Mouse (Mus musculus) lung, embryonic 15.5 days (tissue): ENCODE data around the gene Strn3. TPM values are rescaled to one million over a fixed set of nuclear protein-coding genes. Genes with fewer than 3 reads are reported as not detected.
"Not testable (repeated sequence)": the region's sequence is repeated elsewhere in the genome, so short reads cannot be mapped to it uniquely, and the experiment has no call there.

Experiments
- ATAC-seq: fragments of 200-750 bp; cut with Nextera tagmentation; 2 replicates; pipeline ENCODE4 v1.8.0; 2017; ENCODE audit warnings: moderate number of reproducible peaks, borderline replicate concordance; ENCODE audit not compliant: low FRiP score, low TSS enrichment; ENCODE audit errors: extremely low read depth
- H3K27ac ChIP-seq: fragments of 300-500 bp; sonication (generic); 2 replicates; pipeline ENCODE4 v1.5.1; 2015; ENCODE audit warnings: moderate library complexity, mild to moderate bottlenecking, inconsistent platforms
- H3K27me3 ChIP-seq: fragments of 300-500 bp; sonication (generic); 2 replicates; pipeline ENCODE4 v1.6.1; 2015; ENCODE audit warnings: inconsistent platforms
- H3K36me3 ChIP-seq: fragments of 300-500 bp; sonication (generic); 2 replicates; pipeline ENCODE4 v1.6.1; 2015; ENCODE audit warnings: inconsistent platforms
- H3K4me1 ChIP-seq: fragments of 300-500 bp; sonication (generic); 2 replicates; pipeline ENCODE4 v1.6.1; 2015; ENCODE audit warnings: inconsistent platforms
- H3K4me2 ChIP-seq: fragments of 300-500 bp; sonication (generic); 2 replicates; pipeline ENCODE4 v1.6.1; 2015; ENCODE audit warnings: inconsistent platforms, mild to moderate bottlenecking, moderate library complexity
- H3K4me3 ChIP-seq: fragments of 300-500 bp; sonication (generic); 2 replicates; pipeline ENCODE4 v1.5.1; 2015; ENCODE audit warnings: mild to moderate bottlenecking, inconsistent platforms
- H3K9ac ChIP-seq: fragments of 300-500 bp; sonication (generic); 2 replicates; pipeline ENCODE4 v1.6.1; 2015; ENCODE audit warnings: inconsistent platforms
- H3K9me3 ChIP-seq: fragments of 300-500 bp; sonication (generic); 2 replicates; pipeline ENCODE4 v1.6.1; 2016; ENCODE audit warnings: inconsistent platforms
- WGBS: fragments of 180-500 bp; shearing (Covaris S2); methylation state at CpG from one replicate; pipeline ENCODE4 v1.1.7; 2015; 5-methylcytosine and 5-hydroxymethylcytosine counted together
- polyA plus RNA-seq: library from polyadenylated mRNA; unstranded; fragments of >200 nt; fragmentation: Nextera tagmentation; extraction: Ambion mirVana; gene quantifications from 2 replicates; pipeline ENCODE4 v1.2.1, GENCODE M21; 2015

The Strn3 gene
- polyA plus RNA-seq, 1 experiment from 2014 or later: 43.5 TPM

GRCm38 (mm10) chr12:51593229-51594029 lies 98.3 kb downstream of the Strn3 start, which contains the start of gene Coch:
TSS of gene Coch (plus strand) at chr12:51593341.
- peaks cover 19% of the 10 kb centered on the region for H3K4me1 ChIP-seq
- H3K36me3 ChIP-seq: no peaks in the 10 kb centered on the region
- peak within 1 kb of the TSS; percentile 49 for H3K4me3 ChIP-seq
- peak; percentile 57 for ATAC-seq
- H3K9me3 ChIP-seq: no peaks in the 10 kb centered on the region
- peak within 1 kb of the TSS; percentile 99 for H3K4me2 ChIP-seq
- peak within 1 kb of the TSS; percentile 27 for H3K9ac ChIP-seq
- WGBS: under 1% methylated on average over 67 of the region's 79 CpGs
- H3K27me3 ChIP-seq: peaks cover 53% of the 10 kb centered on the region
- no peak within 1 kb of the TSS for H3K27ac ChIP-seq

- Histone ChIP-seq H3K4me1 (peaks cover 19% of the 10 kb centered on the region), H3K4me2 (peak overlapping the region; percentile 99), H3K36me3 (no peaks in the 10 kb centered on the region), H3K27ac (no peak overlapping the region), H3K4me3 (peak overlapping the region; percentile 49), H3K27me3 (peaks cover 53% of the 10 kb centered on the region), H3K9me3 (no peaks in the 10 kb centered on the region), H3K9ac (no peak overlapping the region)
- WGBS: 1% methylated on average over 17 of the region's 21 CpGs
- ATAC-seq: peak; percentile 52; the same call in 1 of the 2 replicates
Measured at GRCm38 (mm10) chr12:51592888-51593228, 98.8 kb downstream of the Strn3 start.

- WGBS: 56% methylated on average over 8 of the region's 8 CpGs
- ATAC-seq: no peak
- Histone ChIP-seq H3K4me1 (peaks cover 19% of the 10 kb centered on the region), H3K27me3 (peaks cover 53% of the 10 kb centered on the region), H3K4me2 (no peak overlapping the region), H3K9me3 (no peaks in the 10 kb centered on the region), H3K27ac (no peak overlapping the region), H3K36me3 (no peaks in the 10 kb centered on the region), H3K9ac (no peak overlapping the region), H3K4me3 (no peak overlapping the region)
Measured at GRCm38 (mm10) chr12:51591921-51592320, 99.8 kb downstream of the Strn3 start.

GRCm38 (mm10) chr12:51589263-51589662 lies 102.4 kb downstream of the Strn3 start:
- WGBS: 87% methylated on average over 5 of the region's 5 CpGs
- Histone ChIP-seq H3K4me2 (no peak overlapping the region), H3K9me3 (no peaks in the 10 kb centered on the region), H3K9ac (no peak overlapping the region), H3K27ac (no peak overlapping the region), H3K4me3 (no peak overlapping the region), H3K27me3 (peaks cover 34% of the 10 kb centered on the region), H3K4me1 (peaks cover 16% of the 10 kb centered on the region), H3K36me3 (no peaks in the 10 kb centered on the region)
- ATAC-seq: no peak

- WGBS: 82% methylated on average over 2 of the region's 2 CpGs
- not testable (repeated sequence) for H3K4me3 ChIP-seq, H3K27me3 ChIP-seq, H3K9me3 ChIP-seq, H3K27ac ChIP-seq, ATAC-seq, H3K36me3 ChIP-seq, H3K9ac ChIP-seq, H3K4me2 ChIP-seq, H3K4me1 ChIP-seq
Measured at GRCm38 (mm10) chr12:51577816-51578215, 113.9 kb downstream of the Strn3 start.

- 62% methylated on average over 4 of the region's 4 CpGs for WGBS
- H3K4me3 ChIP-seq: no peak overlapping the region
- H3K27me3 ChIP-seq: no peaks in the 10 kb centered on the region
- no peaks in the 10 kb centered on the region for H3K9me3 ChIP-seq
- no peak overlapping the region for H3K4me2 ChIP-seq
- no peak overlapping the region for H3K9ac ChIP-seq
- no peak overlapping the region for H3K27ac ChIP-seq
- ATAC-seq: no peak
- H3K4me1 ChIP-seq: no peaks in the 10 kb centered on the region
- no peaks in the 10 kb centered on the region for H3K36me3 ChIP-seq
Measured at GRCm38 (mm10) chr12:51572651-51573050, 119.0 kb downstream of the Strn3 start.

- no peaks in the 10 kb centered on the region for H3K4me1 ChIP-seq
- no peak overlapping the region for H3K9ac ChIP-seq
- WGBS: 61% methylated on average over 7 of the region's 7 CpGs
- H3K36me3 ChIP-seq: no peaks in the 10 kb centered on the region
- ATAC-seq: no peak
- H3K4me3 ChIP-seq: no peak overlapping the region
- H3K9me3 ChIP-seq: no peaks in the 10 kb centered on the region
- no peaks in the 10 kb centered on the region for H3K27me3 ChIP-seq
- no peak overlapping the region for H3K4me2 ChIP-seq
- H3K27ac ChIP-seq: no peak overlapping the region
Measured at GRCm38 (mm10) chr12:51569944-51570343, 121.8 kb downstream of the Strn3 start.

- no peaks in the 10 kb centered on the region for H3K9me3 ChIP-seq
- H3K4me1 ChIP-seq: no peaks in the 10 kb centered on the region
- H3K4me3 ChIP-seq: no peak overlapping the region
- 62% methylated on average over 8 of the region's 8 CpGs for WGBS
- no peak overlapping the region for H3K4me2 ChIP-seq
- ATAC-seq: no peak
- H3K36me3 ChIP-seq: no peaks in the 10 kb centered on the region
- no peaks in the 10 kb centered on the region for H3K27me3 ChIP-seq
- no peak overlapping the region for H3K9ac ChIP-seq
- H3K27ac ChIP-seq: no peak overlapping the region
Measured at GRCm38 (mm10) chr12:51569472-51569871, 122.2 kb downstream of the Strn3 start.

- Histone ChIP-seq H3K4me3 (no peak overlapping the region), H3K9ac (no peak overlapping the region), H3K9me3 (no peaks in the 10 kb centered on the region), H3K27ac (no peak overlapping the region), H3K36me3 (no peaks in the 10 kb centered on the region), H3K4me1 (no peaks in the 10 kb centered on the region), H3K4me2 (no peak overlapping the region), H3K27me3 (no peaks in the 10 kb centered on the region)
- no peak for ATAC-seq
- 40% methylated on average over 7 of the region's 7 CpGs for WGBS
Measured at GRCm38 (mm10) chr12:51567225-51567624, 124.5 kb downstream of the Strn3 start.

GRCm38 (mm10) chr12:51561416-51561815 lies 130.3 kb downstream of the Strn3 start:
- Histone ChIP-seq H3K4me3 (no peak overlapping the region), H3K27ac (no peak overlapping the region), H3K36me3 (no peaks in the 10 kb centered on the region), H3K4me1 (no peaks in the 10 kb centered on the region), H3K9me3 (no peaks in the 10 kb centered on the region), H3K9ac (no peak overlapping the region), H3K27me3 (no peaks in the 10 kb centered on the region), H3K4me2 (no peak overlapping the region)
- no peak for ATAC-seq
- 41% methylated on average over 9 of the region's 9 CpGs for WGBS
